Mouse (Mus musculus) stomach, postnatal 0 days (tissue): Measurements from ENCODE around the gene Tcap.

Source experiments
- CTCF ChIP-seq: IDR thresholded peaks from 2 replicates; pipeline ENCODE4 v1.5.1; 2016; ENCODE audit warnings: antibody characterized with exemption, low read depth, mild to moderate bottlenecking, moderate library complexity
- EP300 ChIP-seq: optimal IDR thresholded peaks from 2 replicates; pipeline ENCODE3; 2016; ENCODE audit warnings: antibody characterized with exemption

GRCm38 (mm10) chr11:98364410-98364809, 19.2 kb upstream of the Tcap start:
- TF ChIP-seq CTCF (no peak), EP300 (no peak)
